Mouse (Mus musculus) olfactory bulb, adult 2 months (tissue): ENCODE data around the gene Tbc1d15.

Source experiments
- CTCF ChIP-seq: fragments of 200-500 bp; IDR thresholded peaks from 2 replicates; pipeline ENCODE4 v1.5.1; 2012; ENCODE audit warnings: low read depth, mild to moderate bottlenecking, low read length, moderate library complexity; ENCODE audit not compliant: insufficient read depth
- POLR2A ChIP-seq: fragments of 200-500 bp; IDR thresholded peaks from 2 replicates; pipeline ENCODE4 v1.6.1; 2012; ENCODE audit warnings: mild to moderate bottlenecking, low read depth, low read length, moderate library complexity; ENCODE audit not compliant: insufficient read depth

GRCm38 (mm10) chr10:115160289-115160688 is 91.0 kb downstream of the Tbc1d15 start:
- TF ChIP-seq CTCF (no peak), POLR2A (no peak)
